ENCODE assay signal across 8 mouse cellular contexts in genomic region chr8:83331899-83332697, GRCm38 (mm10). TPM values are rescaled to one million over a fixed set of nuclear protein-coding genes. Genes with fewer than 3 reads are reported as not detected.
A peak's percentile ranks its signal among the peaks of the same experiment; 100 is the strongest.
DNase-seq lines count a peak whose midpoint lies in the region; ATAC-seq lines count a peak whose summit lies in the region.

Gene Elmod2, minus strand, starts transcription at chr8:83332486.

- H3K36me3 ChIP-seq in hindbrain, embryonic 12.5 days = peaks cover 16% of the 10 kb centered on the region

- no peaks in the 10 kb centered on the region for H3K9me3 ChIP-seq in hindbrain, embryonic 12.5 days (replicated peaks)

- peak within 1 kb of the TSS; percentile 85 for H3K27ac ChIP-seq in hindbrain, embryonic 12.5 days

- peak within 1 kb of the TSS; percentile 87 for H3K9ac ChIP-seq in hindbrain, embryonic 12.5 days

- H3K4me1 ChIP-seq in hindbrain, embryonic 12.5 days = no peaks in the 10 kb centered on the region

- peak; percentile 99 for DNase-seq in NIH3T3 (ENCODE audit: low read depth)
- DNase-seq in cerebellum, postnatal 10 days = peak; percentile 99 to 100
- peak; percentile 94 to 97 for DNase-seq in frontal cortex, postnatal 10 days (ENCODE audit: low spot score in 2 of 2)
- peak; percentile 95 to 97 for DNase-seq in layer of hippocampus, postnatal 14 days (ENCODE audit: low spot score in 2 of 2)
- DNase-seq in lung, postnatal 14 days = peak; percentile 98
- DNase-seq in retina, adult 2 months (ENCODE audit: low read depth, low spot score) = peak; percentile 88
- DNase-seq in thymus, postnatal 36 days = peak; percentile 95 to 97

- no peaks in the 10 kb centered on the region for H3K27me3 ChIP-seq in hindbrain, embryonic 12.5 days

- ATAC-seq in hindbrain, embryonic 12.5 days (ENCODE audit: low FRiP score) = peak; percentile 99

- under 1% methylated on average over 72 of the region's 85 CpGs for WGBS in hindbrain, embryonic 12.5 days

- H3K4me2 ChIP-seq in hindbrain, embryonic 12.5 days (replicated peaks) = peak within 1 kb of the TSS; percentile 75

- H3K4me3 ChIP-seq in hindbrain, embryonic 12.5 days = peak within 1 kb of the TSS; percentile 86

RNA-seq across cellular contexts. Expression of gene Elmod2, which starts in this region (rescaled TPM):
- polyA plus RNA-seq in hindbrain, embryonic 12.5 days (2016; fragmentation: Nextera tagmentation; extraction: Ambion mirVana) = 28.5 and 29.2 TPM in 2 replicates
- 10 to 100 TPM; 12.9 to 16.0 TPM for total RNA-seq in layer of hippocampus, postnatal 14 days (2021)

Comparison
In these comparisons a context has a peak if more than half of its experiments do, and no peak if none do; other contexts are left out.
1. Peak in every context shown above with its lines: DNase-seq, ATAC-seq, H3K4me3 ChIP-seq and H3K27ac ChIP-seq.